Comparison of ENCODE assay signal across 25 mouse cellular contexts in genomic region chr10:28166610-28167009, GRCm38 (mm10).
A peak's percentile ranks its signal among the peaks of the same experiment; 100 is the strongest.
DNase-seq lines count a peak whose midpoint lies in the region; ATAC-seq and TF ChIP-seq lines count a peak whose summit lies in the region.
"Had no signal": no experiment of that assay in that cellular context is flagged by ENCODE, and none has a peak within 500 bp of the region (broad histone marks: within the 10 kb centered on the region; RNA-seq: fewer than 3 reads in every experiment).

No protein-coding gene starts in this region.

- ATAC-seq in kidney, embryonic 15.5 days (replicated peaks; ENCODE audit: low FRiP score): no peak
- ATAC-seq: CD4-positive, CD25-positive, alpha-beta regulatory T cell, adult 4 months; forebrain, embryonic 15.5 days had no signal

- peaks cover 18% of the 10 kb centered on the region for H3K4me1 ChIP-seq in kidney, embryonic 15.5 days
- peaks cover 9% of the 10 kb centered on the region for H3K4me1 ChIP-seq in liver, adult 2 months (ENCODE audit: control insufficient read depth, insufficient read depth, low read length)

- no peak for TF ChIP-seq POLR2A in liver, adult 2 months (IDR thresholded peaks at IDR 0.05; ENCODE audit: extremely low read depth, insufficient read depth, low read length)
- TF ChIP-seq POLR2A in myocyte (IDR thresholded peaks at IDR 0.05; ENCODE audit: insufficient read length, low read depth): no peak

- no peaks in the 10 kb centered on the region for H3K36me3 ChIP-seq in kidney, embryonic 15.5 days
- no peaks in the 10 kb centered on the region for H3K36me3 ChIP-seq in liver, adult 2 months (ENCODE audit: control insufficient read depth, insufficient read depth, low read length)
- H3K36me3 ChIP-seq in myocyte (ENCODE audit: control insufficient read depth, insufficient read depth): no peaks in the 10 kb centered on the region
- H3K36me3 ChIP-seq: embryonic facial prominence, embryonic 10.5 days; embryonic facial prominence, embryonic 13.5 days; forebrain, embryonic 12.5 days; forebrain, embryonic 15.5 days; heart, embryonic 12.5 days; heart, embryonic 15.5 days had no signal

- peak; percentile 49 for DNase-seq in kidney, adult 9 months
- DNase-seq in liver, adult 2 months (ENCODE audit: extremely low read depth, low read depth, low spot score): peak; percentile 59
- no peak for DNase-seq in liver
- DNase-seq in layer of hippocampus, adult 11-12 months (ENCODE audit: low spot score): no peak
- DNase-seq: adrenal gland, adult 8-10 months; adrenal gland, postnatal 25 days; cerebellum, adult 11-12 months; cerebellum, adult 8-10 months; cerebellum, postnatal 10 days; cerebellum, postnatal 36 days; embryo, embryonic 11 days; gastrocnemius, postnatal 25 days; heart, postnatal 10 days; heart, postnatal 36 days had no signal

- H3ac ChIP-seq in myocyte (ENCODE audit: control insufficient read depth, insufficient read length): no peak overlapping the region

- no peaks in the 10 kb centered on the region for H3K27me3 ChIP-seq in kidney, embryonic 15.5 days
- H3K27me3 ChIP-seq in liver, adult 2 months (ENCODE audit: control insufficient read depth, insufficient read depth, low read length): no peaks in the 10 kb centered on the region
- no peaks in the 10 kb centered on the region for H3K27me3 ChIP-seq in myocyte (ENCODE audit: control insufficient read depth, insufficient read depth, insufficient read length)
- H3K27me3 ChIP-seq: embryonic facial prominence, embryonic 13.5 days; forebrain, embryonic 12.5 days; forebrain, embryonic 15.5 days; heart, embryonic 12.5 days; heart, embryonic 15.5 days had no signal

- peaks cover 12% of the 10 kb centered on the region for H3K79me2 ChIP-seq in liver, adult 2 months (ENCODE audit: control insufficient read depth, insufficient read depth, low read length)
- H3K79me2 ChIP-seq in myocyte (ENCODE audit: control insufficient read depth, insufficient read depth): peaks cover 15% of the 10 kb centered on the region

- WGBS in kidney, embryonic 15.5 days: 73% methylated on average over 1 of the region's 1 CpGs
- 82% methylated on average over 1 of the region's 1 CpGs for WGBS in liver, adult 2 months

- H3K9ac ChIP-seq in kidney, embryonic 15.5 days: no peak overlapping the region
- H3K9ac ChIP-seq in liver, adult 2 months (ENCODE audit: low read depth, low read length): no peak overlapping the region
- H3K9ac ChIP-seq: embryonic facial prominence, embryonic 13.5 days; forebrain, embryonic 12.5 days; forebrain, embryonic 15.5 days; heart, embryonic 12.5 days; heart, embryonic 15.5 days; hindbrain, embryonic 14.5 days had no signal

- H3K27ac ChIP-seq in kidney, embryonic 15.5 days: no peak overlapping the region
- H3K27ac ChIP-seq in liver, adult 2 months (replicated peaks; ENCODE audit: insufficient read depth, low read depth, low read length): no peak overlapping the region
- H3K27ac ChIP-seq: embryonic facial prominence, embryonic 10.5 days; embryonic facial prominence, embryonic 13.5 days; forebrain, embryonic 12.5 days; forebrain, embryonic 15.5 days; heart, embryonic 15.5 days; hindbrain, embryonic 14.5 days had no signal

- no peak for TF ChIP-seq CTCF in liver, adult 2 months (IDR thresholded peaks at IDR 0.05; ENCODE audit: low read depth, low read length)

- H3K4me3 ChIP-seq in kidney, embryonic 15.5 days (replicated peaks): no peak overlapping the region
- H3K4me3 ChIP-seq in liver, adult 2 months (ENCODE audit: insufficient read depth, low read depth, low read length): no peak overlapping the region
- H3K4me3 ChIP-seq in myocyte: no peak overlapping the region
- H3K4me3 ChIP-seq: embryonic facial prominence, embryonic 10.5 days; embryonic facial prominence, embryonic 13.5 days; erythroblast, embryonic 14.5 days; forebrain, embryonic 12.5 days; forebrain, embryonic 15.5 days; heart, embryonic 12.5 days; heart, embryonic 15.5 days had no signal

- H3K9me3 ChIP-seq in kidney, embryonic 15.5 days (replicated peaks): no peaks in the 10 kb centered on the region
- H3K9me3 ChIP-seq: embryonic facial prominence, embryonic 10.5 days; embryonic facial prominence, embryonic 13.5 days; forebrain, embryonic 12.5 days; forebrain, embryonic 15.5 days; heart, embryonic 12.5 days; heart, embryonic 15.5 days had no signal

- H3K4me2 ChIP-seq in kidney, embryonic 15.5 days: no peak overlapping the region
- peak overlapping the region; percentile 12 for H3K4me2 ChIP-seq in myocyte (ENCODE audit: low read depth)
- H3K4me2 ChIP-seq: embryonic facial prominence, embryonic 13.5 days; forebrain, embryonic 12.5 days; forebrain, embryonic 15.5 days; heart, embryonic 12.5 days; heart, embryonic 15.5 days; hindbrain, embryonic 14.5 days had no signal

TF ChIP-seq in myocyte, 11 proteins besides CTCF, POLR2A, EP300 and RAD21:
- no peak for TF ChIP-seq POLR2AphosphoS2 (IDR thresholded peaks at IDR 0.05; ENCODE audit: insufficient read length, low read depth)
- no peak for TF ChIP-seq TCF12 (IDR thresholded peaks at IDR 0.05; ENCODE audit: insufficient read depth, poor library complexity, severe bottlenecking)
- no peak for TF ChIP-seq MAX (IDR thresholded peaks at IDR 0.05; ENCODE audit: low read depth)
- no peak for TF ChIP-seq SRF (IDR thresholded peaks at IDR 0.05; ENCODE audit: control insufficient read depth, insufficient read length, low read depth)
- TF ChIP-seq MYOG (IDR thresholded peaks at IDR 0.05; ENCODE audit: control insufficient read depth in 1 of 3, insufficient read depth in 1 of 3, insufficient read length in 2 of 3, low read depth in 2 of 3): no peak
- TF ChIP-seq MYOD1 (IDR thresholded peaks at IDR 0.05; ENCODE audit: control insufficient read depth in 1 of 3, insufficient read length in 2 of 3, low read depth in 2 of 3): no peak
- no peak for TF ChIP-seq CEBPB (IDR thresholded peaks at IDR 0.05; ENCODE audit: insufficient read depth, poor library complexity, severe bottlenecking)
- no peak for TF ChIP-seq TCF3 (IDR thresholded peaks at IDR 0.05; ENCODE audit: insufficient read length, low read depth)
- TF ChIP-seq USF1 (IDR thresholded peaks at IDR 0.05; ENCODE audit: low read depth): no peak
- TF ChIP-seq REST (IDR thresholded peaks at IDR 0.05; ENCODE audit: insufficient read depth, insufficient read length): no peak
- no peak for TF ChIP-seq E2F4 (IDR thresholded peaks at IDR 0.05; ENCODE audit: insufficient read depth)

Comparison
In these comparisons a context has a peak if more than half of its experiments do, and no peak if none do; other contexts are left out.
1. DNase-seq: peak in kidney, adult 9 months (single experiment) and liver, adult 2 months (single experiment); none in liver (single experiment) and layer of hippocampus, adult 11-12 months (single experiment).